Mouse (Mus musculus) liver, embryonic 14.5 days (tissue): Measurements from ENCODE around the gene Car3.

ENCODE experiments used
- CTCF ChIP-seq: IDR thresholded peaks from 2 replicates; pipeline ENCODE4 v1.5.1; 2016; ENCODE audit warnings: antibody characterized with exemption, low read depth, control low read depth
- EP300 ChIP-seq: IDR thresholded peaks from 2 replicates; pipeline ENCODE4 v1.6.1; 2016; ENCODE audit warnings: antibody characterized with exemption, low read depth

DNA sequence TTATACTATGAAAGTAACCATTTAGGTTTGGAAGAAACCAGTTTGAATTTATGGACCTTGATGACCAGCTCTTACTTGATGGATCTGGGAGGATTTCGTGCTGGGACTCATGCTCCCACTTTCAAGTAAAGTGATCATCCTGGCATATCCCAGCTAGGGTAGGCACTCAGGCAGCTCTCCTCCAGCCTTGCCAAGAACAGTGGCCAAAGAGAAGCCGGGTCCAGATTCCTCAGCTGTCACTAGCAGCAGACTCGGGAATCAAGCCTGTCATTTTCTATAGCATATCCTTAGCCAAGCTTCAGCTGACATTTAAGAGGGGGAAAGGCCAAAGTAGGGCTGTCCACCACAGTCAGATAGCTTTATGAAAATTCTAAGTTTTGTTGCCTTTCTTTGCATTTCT, 3.0 kb upstream of the Car3 start:
- TF ChIP-seq CTCF (no peak), EP300 (no peak)
